Mouse (Mus musculus): Measurements from ENCODE around the gene Zfp651.

DNA sequence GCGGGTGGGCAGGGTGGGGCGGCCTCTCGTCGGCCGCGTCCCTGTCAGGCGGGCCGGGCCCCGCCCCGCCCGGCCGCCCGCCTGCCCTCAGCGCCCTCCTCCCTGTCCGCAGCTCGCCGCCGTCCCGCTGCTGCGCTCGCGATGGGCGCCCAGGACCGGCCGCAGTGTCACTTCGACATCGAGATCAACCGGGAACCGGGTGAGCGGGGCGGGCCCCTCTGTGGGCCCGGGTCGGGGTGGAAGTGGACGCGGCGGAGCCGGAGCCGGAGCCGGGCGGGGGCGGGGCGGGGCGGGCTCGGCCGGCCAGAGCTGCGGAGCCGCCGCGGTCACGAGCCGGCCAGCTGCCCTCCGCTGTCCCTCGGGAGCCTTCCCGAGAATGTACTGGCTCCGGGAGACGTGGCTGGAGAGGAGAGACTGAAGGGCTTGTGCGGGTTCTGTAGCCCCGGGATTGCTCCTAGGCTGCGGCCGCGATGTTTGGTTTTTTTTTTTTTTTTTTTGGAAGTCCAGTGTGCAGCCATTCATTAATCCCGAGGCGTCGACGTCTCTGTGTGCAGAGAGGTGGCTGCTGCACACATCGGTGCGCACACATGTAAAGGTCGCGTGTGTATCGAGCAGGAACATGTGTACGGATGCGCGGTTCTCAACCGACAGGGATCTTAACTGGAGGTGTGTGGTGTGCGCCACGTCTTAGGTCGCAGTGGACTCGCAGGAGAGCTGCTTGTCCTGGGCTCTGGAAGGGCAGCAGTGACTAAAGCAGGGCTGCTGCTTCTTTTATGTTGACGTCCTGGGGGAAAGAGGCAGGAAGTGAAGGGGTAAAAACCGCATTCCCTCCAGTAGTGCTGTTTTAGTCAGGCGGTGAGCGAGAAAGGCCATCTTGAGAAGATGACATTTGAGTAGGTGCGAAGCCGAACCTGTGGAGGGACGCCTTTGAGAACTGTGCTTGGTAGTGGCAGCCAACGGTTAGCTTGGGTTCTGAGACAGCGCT, 39.5 kb upstream of the Zfp651 start:
- TF ChIP-seq ZC3H11A (IDR thresholded peaks at IDR 0.05; ENCODE audit: borderline replicate concordance, low read depth, low read length) (no peak), MAFK (IDR thresholded peaks at IDR 0.05; ENCODE audit: insufficient read depth, low read depth, low read length) (no peak), HCFC1 (IDR thresholded peaks at IDR 0.05; ENCODE audit: borderline replicate concordance, insufficient read depth, low read length) (no peak)
